Mouse (Mus musculus): ENCODE results near the gene Slc34a3.

The Slc34a3 gene

GRCm38 (mm10) chr2:25226864-25227263 lies 7.3 kb downstream of the Slc34a3 start:
- DNase-seq (ENCODE audit: extremely low read depth, low read depth, low spot score): no peak

- DNase-seq (ENCODE audit: extremely low read depth, low read depth, low spot score): no peak
Observed at GRCm38 (mm10) chr2:25225811-25226379, 8.3 kb downstream of the Slc34a3 start.

DNA sequence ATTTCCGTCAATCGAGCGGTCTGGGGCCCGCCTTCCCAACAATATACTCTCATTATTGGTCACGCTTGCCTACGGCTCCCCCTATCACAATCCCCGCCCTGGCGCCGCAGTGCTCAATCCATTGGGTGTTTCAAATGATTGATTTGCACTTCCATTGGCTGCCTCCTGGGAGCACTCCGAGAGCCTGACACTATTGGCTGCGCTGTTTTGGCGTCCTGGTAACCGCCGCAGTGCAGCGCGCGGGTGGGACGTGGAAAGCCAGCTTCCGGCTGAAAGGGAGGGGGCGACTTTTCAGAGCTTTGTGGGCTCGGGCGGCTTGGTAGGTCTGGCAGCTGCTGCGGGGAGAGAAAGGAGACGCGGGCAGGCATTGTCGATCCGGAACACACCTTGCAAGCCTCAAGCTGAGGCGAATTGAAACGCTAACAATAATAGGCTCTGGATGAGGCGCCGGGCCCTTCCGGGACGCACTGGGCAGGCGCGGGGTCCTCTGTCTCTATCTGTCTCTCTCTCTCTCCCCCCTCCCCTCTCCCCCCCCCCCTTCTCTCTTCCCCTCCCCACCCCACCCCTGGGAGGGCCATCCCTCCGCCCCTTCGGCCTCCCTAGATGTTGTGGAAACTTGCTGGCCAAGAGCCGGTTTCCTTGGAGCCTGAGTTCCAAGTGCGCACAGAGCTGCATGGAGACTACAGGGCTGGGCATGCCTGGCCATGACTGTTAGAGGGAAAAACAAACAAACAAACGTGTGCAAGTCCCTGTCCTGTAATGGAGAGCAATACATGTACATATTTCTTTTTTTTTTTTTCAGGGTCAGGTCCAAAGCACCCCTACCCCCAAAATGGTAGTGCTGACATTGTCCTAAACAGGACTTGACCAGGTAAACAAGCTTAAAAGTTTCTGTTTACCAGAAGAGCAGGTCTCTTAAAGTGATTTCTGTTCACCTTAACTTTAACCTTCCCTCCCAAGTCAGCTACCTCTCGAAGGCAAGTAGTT lies 9.1 kb downstream of the Slc34a3 start:
- DNase-seq (ENCODE audit: extremely low read depth, low read depth, low spot score): peak; percentile 96

DNA sequence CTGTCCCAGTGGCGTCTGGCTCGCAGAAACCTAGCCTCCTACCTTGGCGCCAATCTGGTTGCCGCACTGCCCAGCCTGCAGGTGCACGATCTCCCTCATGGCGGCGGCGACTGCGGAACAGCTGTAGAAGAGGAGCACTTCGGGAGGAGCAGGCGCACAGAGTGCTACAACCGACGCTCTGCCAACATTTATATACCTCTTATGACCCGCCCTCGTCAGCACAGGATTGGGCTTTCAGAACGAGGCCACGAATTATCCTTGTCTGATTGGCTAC lies 9.7 kb downstream of the Slc34a3 start, which contains the start of gene Tubb4b:
Gene Tubb4b, minus strand, starts transcription at position 211 of the 274 bp plus-strand sequence.
- no peak for DNase-seq (ENCODE audit: extremely low read depth, low read depth, low spot score)

- DNase-seq (ENCODE audit: extremely low read depth, low read depth, low spot score): no peak
Observed at GRCm38 (mm10) chr2:25223681-25224491, 10.3 kb downstream of the Slc34a3 start.

DNA sequence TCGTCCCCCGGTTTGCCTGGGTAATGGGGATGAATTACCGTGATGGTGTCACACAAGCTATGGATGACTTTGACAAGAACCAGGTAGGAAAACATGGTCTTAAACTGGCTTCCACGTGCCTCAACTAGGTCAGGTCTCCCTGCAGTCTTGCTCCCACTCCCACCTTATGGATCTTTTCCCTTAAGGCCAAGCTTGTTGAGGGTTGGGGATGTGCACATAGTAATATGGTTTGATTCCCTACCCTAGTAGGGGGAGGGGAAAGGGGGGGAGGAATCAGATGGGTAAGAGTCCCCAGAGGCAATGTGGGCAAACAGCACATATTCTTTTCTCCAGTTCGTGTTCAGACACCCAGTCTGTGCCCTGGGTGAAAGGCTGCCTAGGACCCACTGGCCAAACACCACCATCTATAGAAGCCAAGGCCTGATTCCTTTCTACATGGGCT lies 12.8 kb downstream of the Slc34a3 start:
- DNase-seq (ENCODE audit: extremely low read depth, low read depth, low spot score): no peak

GRCm38 (mm10) chr2:25218445-25218844 lies 15.7 kb downstream of the Slc34a3 start, which contains the start of gene Fam166a:
Gene Fam166a, plus strand, starts transcription at chr2:25218745.
- no peak for DNase-seq (ENCODE audit: extremely low read depth, low read depth, low spot score)

DNA sequence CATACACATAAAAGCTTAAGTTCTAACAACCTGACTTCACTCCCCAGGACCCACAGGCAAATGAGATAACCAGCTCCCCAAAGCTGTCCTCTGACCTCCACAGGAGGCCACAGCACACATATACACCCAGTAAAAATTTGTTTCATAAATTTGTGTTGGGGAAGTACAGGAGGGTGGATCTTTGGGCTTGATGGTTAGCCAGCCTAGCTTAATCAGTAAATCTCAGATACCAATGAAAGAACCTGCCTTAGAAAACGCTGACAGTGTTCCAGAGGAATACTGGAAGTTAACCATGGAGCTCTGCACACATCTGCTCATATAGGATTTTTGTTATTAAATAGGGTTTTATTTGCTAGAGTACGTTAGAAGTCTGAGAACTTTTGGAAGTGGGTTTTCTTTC lies 16.5 kb downstream of the Slc34a3 start:
- no peak for DNase-seq (ENCODE audit: extremely low read depth, low read depth, low spot score)

- no peak for DNase-seq (ENCODE audit: extremely low read depth, low read depth, low spot score)
Observed at GRCm38 (mm10) chr2:25214444-25214843, 19.7 kb downstream of the Slc34a3 start, which contains the start of gene Stpg3. Gene Stpg3, minus strand, starts transcription at chr2:25214637.

GRCm38 (mm10) chr2:25213266-25213865 lies 20.8 kb downstream of the Slc34a3 start:
- no peak for DNase-seq (ENCODE audit: extremely low read depth, low read depth, low spot score)

DNA sequence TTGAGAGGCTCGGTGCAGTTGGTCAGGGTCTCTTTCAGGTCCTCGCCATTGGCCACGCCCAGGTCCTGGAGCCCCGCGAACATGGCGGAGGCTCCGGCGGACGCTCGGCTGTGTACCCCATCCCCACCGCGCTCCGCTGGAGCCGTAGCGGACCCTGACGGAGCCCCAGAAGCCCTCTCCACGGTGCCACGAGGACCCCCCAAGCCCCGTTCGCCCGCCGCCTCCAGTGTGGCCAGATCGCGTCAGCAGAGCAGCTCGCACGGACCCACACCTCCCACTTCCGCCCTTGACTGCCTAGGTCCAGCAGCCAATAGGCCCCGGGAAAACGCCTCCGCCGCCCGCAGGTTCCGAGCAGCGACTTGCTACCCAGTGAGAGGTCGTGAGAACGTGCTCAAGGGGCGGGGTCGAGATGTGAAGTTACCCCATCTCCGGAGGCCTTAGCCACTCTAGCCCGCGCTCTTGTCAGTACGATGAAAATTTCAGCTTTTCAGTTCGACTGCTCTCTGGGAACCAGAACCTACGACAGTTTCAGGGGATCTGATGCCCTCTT lies 23.0 kb downstream of the Slc34a3 start, which contains the start of gene Nelfb:
Gene Nelfb, minus strand, starts transcription at position 369 of the 550 bp plus-strand sequence.
- no peak for DNase-seq (ENCODE audit: extremely low read depth, low read depth, low spot score)

DNA sequence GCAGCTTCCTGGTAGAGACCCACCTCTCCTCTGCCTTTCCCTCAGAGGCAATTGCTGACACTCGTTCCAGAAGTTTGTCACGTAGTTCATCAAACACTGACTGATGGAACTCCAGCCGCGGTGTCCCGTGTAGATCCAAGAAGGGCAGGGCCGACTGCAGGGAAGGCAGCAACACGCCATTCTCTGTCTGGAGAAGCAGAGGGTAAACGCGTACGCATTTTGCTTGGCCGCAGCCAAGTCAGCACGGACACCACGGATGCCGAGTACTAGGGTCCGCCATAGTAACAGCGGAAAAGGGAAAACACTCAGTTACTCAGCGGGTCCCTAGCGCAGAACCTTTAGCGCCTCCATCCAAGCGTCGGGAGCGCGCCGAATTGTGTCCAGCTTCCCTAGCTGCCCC lies 23.5 kb downstream of the Slc34a3 start:
- no peak for DNase-seq (ENCODE audit: extremely low read depth, low read depth, low spot score)

DNA sequence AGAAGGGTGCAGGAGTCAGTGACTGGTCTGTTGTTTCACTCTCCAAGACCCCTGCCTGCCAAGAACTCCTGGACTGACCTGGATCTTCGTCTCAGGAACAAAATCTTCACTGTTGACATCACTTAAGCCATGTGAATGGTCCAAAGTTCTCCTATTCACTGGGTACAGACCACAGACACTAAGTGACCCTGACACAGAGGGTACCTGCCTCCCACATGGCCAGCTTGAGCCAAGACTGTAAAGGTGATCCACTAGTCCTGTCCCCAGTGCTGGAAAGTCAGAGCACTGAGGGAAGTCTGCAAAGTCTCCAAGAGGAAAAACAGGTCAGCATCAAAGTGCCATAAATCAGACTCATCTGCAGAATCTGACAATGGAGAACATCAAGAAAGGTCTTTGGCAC lies 26.6 kb downstream of the Slc34a3 start:
- no peak for DNase-seq (ENCODE audit: extremely low read depth, low read depth, low spot score)

DNA sequence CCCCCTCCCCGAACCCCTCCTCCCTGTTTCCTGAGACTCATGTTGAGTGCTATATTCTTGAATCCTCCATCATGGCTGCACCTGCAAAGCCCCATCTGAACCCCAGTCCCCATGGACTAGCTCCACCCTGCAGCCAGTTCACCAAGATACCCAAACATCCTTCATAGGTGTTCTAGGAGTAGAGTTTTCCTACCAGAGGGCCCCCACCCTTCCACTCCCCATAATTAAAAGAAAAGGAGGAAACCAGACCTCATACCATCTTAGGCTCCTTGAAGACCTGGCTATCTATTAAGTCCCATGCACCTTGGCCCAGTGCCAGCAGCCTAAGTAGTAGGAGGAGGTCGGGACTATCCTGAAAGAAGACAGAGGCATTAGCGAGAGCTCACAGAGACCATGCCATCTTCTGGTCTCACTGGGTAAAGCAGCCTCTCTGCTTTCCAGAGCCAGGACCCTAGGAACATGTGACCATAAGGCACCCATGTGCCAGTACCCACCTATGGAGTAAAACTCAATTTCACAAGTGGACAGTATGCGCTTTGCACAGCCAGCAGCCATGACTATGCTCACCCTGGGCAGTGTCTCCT lies 30.4 kb downstream of the Slc34a3 start:
- no peak for DNase-seq (ENCODE audit: extremely low read depth, low read depth, low spot score)

DNA sequence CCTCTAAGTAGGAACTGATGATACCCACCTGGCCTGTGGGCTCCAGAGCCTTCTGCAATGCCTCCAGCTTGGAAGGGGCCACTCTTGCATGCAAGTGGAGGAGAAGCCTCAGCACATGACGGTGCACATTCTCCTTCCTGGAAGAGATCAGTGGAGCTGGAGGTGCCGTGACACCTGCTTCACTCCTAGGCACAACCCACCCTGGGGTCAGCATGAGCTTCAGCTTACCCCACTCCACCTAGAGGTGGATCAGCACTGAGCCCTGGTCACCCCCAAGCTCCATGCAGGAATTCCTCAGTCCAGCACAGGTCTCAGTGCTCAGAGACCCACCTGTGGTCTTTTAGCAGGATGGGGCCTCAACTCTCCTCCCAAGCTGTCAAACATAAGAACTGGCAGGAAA lies 33.5 kb downstream of the Slc34a3 start:
- DNase-seq (ENCODE audit: extremely low read depth, low read depth, low spot score): no peak

- DNase-seq (ENCODE audit: extremely low read depth, low read depth, low spot score): no peak
Observed at GRCm38 (mm10) chr2:25197946-25198345, 36.2 kb downstream of the Slc34a3 start.

GRCm38 (mm10) chr2:25197191-25197590 lies 37.0 kb downstream of the Slc34a3 start:
- DNase-seq (ENCODE audit: extremely low read depth, low read depth, low spot score): no peak

GRCm38 (mm10) chr2:25196172-25196954 lies 37.8 kb downstream of the Slc34a3 start, which contains the start of gene Tor4a:
Gene Tor4a, minus strand, starts transcription at chr2:25196886.
- DNase-seq (ENCODE audit: extremely low read depth, low read depth, low spot score): no peak

Data from fat pad, adult 2 months (tissue).